Mouse (Mus musculus) C2C12 (cell line): ENCODE data around the gene Gm4301. TPM values are rescaled to one million over a fixed set of nuclear protein-coding genes. Genes with fewer than 3 reads are reported as not detected.
"Not testable (repeated sequence)": the region's sequence is repeated elsewhere in the genome, so short reads cannot be mapped to it uniquely, and the experiment has no call there.

Source experiments
- H3K27me3 ChIP-seq: one replicate; pipeline ENCODE4 v1.6.1; 2011; ENCODE audit not compliant: control insufficient read depth, insufficient read depth, insufficient read length
- H3K36me3 ChIP-seq: one replicate; pipeline ENCODE4 v1.6.1; 2011; ENCODE audit not compliant: control insufficient read depth, insufficient read depth
- H3K4me3 ChIP-seq: one replicate; pipeline ENCODE4 v1.5.1; 2011; ENCODE audit warnings: mild to moderate bottlenecking, control low read depth; ENCODE audit not compliant: poor library complexity, insufficient read depth, severe bottlenecking
- H3K79me2 ChIP-seq: one replicate; pipeline ENCODE4 v1.6.1; 2011; ENCODE audit not compliant: control insufficient read depth, insufficient read depth
- H3K79me3 ChIP-seq: one replicate; pipeline ENCODE4 v1.6.1; 2011; ENCODE audit warnings: low read depth, control low read depth
- H3ac ChIP-seq: one replicate; pipeline ENCODE3; 2011; ENCODE audit warnings: low read depth; ENCODE audit not compliant: control insufficient read depth, insufficient read length
- CTCF ChIP-seq: IDR thresholded peaks from one replicate; pipeline ENCODE4 v1.5.1; 2011; ENCODE audit not compliant: control insufficient read depth, insufficient read depth, insufficient read length
- MAX ChIP-seq: IDR thresholded peaks from one replicate; pipeline ENCODE4 v1.6.1; 2011; ENCODE audit warnings: mild to moderate bottlenecking, control low read depth
- MYOG ChIP-seq: IDR thresholded peaks from one replicate; pipeline ENCODE4 v1.6.1; 2011; ENCODE audit not compliant: control insufficient read depth, insufficient read length; ENCODE audit errors: extremely low read depth
- USF1 ChIP-seq: IDR thresholded peaks from one replicate; pipeline ENCODE4 v1.6.1; 2011; ENCODE audit warnings: low read depth, mild to moderate bottlenecking, control low read depth, moderate library complexity
- long read RNA-seq, 2 experiments: library from polyadenylated mRNA; unstranded; transcript quantifications; one replicate each; pipeline ENCODE4 v2.0.0; 2019 to 2020
- polyA plus RNA-seq: library from polyadenylated mRNA; unstranded; fragments of >200 nt; fragmentation: generic; extraction: Trizol; gene quantifications from one replicate; pipeline ENCODE4 v1.2.1, GENCODE M21; 2012; ENCODE audit warnings: missing spikeins

The Gm4301 gene
- not detected for polyA plus RNA-seq
- long read RNA-seq, experiment 1: 0 reads
- long read RNA-seq, experiment 2: 0 reads

- H3K79me3 ChIP-seq, H3K4me3 ChIP-seq, H3ac ChIP-seq, H3K36me3 ChIP-seq, H3K79me2 ChIP-seq, H3K27me3 ChIP-seq: not testable (repeated sequence)
Measured at GRCm38 (mm10) chr10:100335376-100335775, at the start of gene Gm4301. TSS of gene Gm4301 (plus strand) at chr10:100335676.

DNA sequence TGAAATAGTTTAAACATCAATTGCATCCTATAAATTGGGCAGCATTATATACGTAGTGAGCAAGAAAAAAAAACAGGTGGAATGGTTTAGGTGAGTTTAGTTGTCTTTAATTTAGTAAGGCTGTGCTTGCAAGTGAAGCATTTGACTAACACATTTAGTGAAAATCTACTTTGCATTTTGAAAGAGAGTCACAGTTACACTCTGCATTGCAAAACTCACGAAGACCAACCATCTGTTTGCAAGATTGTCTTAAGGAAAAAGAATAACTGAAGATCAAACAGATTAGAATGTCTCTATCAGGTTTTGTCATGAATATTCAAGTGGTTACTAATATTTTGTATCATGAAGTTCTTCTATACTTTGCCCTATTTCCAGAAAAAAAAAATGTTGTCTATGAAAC, 39.4 kb upstream of the Gm4301 start:
- no peaks in the 10 kb centered on the region for H3K36me3 ChIP-seq
- H3K79me2 ChIP-seq: no peaks in the 10 kb centered on the region
- no peak overlapping the region for H3ac ChIP-seq
- no peaks in the 10 kb centered on the region for H3K79me3 ChIP-seq
- H3K27me3 ChIP-seq: no peaks in the 10 kb centered on the region
- TF ChIP-seq CTCF: no peak
- no peak for TF ChIP-seq MAX
- TF ChIP-seq USF1: no peak
- no peak for TF ChIP-seq MYOG
- H3K4me3 ChIP-seq: no peak overlapping the region

DNA sequence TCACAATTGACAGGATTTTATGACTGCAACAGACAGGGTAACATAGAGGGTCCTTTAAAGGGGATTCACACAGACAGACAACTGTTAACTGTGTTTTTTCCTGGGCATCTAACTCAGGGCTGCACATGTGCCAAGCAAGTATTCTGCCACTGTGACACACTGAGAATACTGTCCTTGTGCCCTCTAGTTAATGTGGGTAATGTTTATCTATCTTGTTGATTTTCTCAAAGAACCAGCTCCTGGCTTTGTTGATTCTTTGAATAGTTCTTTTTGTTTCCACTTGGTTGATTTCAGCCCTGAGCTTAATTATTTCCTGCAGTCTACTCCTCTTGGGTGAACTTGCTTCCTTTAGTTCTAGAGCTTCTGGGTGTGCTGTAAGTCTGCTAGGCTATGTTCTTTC, 35.4 kb upstream of the Gm4301 start:
- not testable (repeated sequence) for H3K79me2 ChIP-seq, H3K27me3 ChIP-seq, H3K36me3 ChIP-seq, H3K4me3 ChIP-seq, H3ac ChIP-seq, H3K79me3 ChIP-seq

GRCm38 (mm10) chr10:100340536-100340935, 5.1 kb downstream of the Gm4301 start, which contains the start of gene Gm4302:
TSS of gene Gm4302 (plus strand) at chr10:100340836.
- H3K36me3 ChIP-seq, H3K79me2 ChIP-seq, H3K79me3 ChIP-seq, H3K27me3 ChIP-seq, H3ac ChIP-seq, H3K4me3 ChIP-seq: not testable (repeated sequence)

DNA sequence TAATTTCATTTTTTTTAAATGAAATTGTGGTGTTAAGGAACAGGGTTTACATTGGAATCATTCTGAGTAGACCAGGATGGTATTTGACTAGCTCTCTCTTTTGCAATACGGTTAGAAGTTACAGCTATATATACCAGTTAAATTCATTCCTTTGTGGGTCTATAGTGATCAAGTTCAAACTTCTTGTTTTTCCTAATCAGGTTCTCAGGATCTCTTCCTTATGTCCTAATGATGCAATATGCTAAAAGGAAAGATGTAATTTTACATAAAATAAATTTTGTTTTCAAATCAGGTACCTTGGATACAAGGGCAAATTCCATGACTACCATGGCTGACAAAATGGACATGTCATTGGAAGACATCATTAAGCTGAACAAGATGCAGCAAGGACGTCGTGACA, 10.2 kb downstream of the Gm4301 start, which contains the start of gene Gm4303:
TSS of gene Gm4303 (plus strand) at position 301 of the 400 bp plus-strand sequence.
- H3K79me2 ChIP-seq, H3K4me3 ChIP-seq, H3K36me3 ChIP-seq, H3K79me3 ChIP-seq, H3K27me3 ChIP-seq, H3ac ChIP-seq: not testable (repeated sequence)

- H3K79me3 ChIP-seq, H3ac ChIP-seq, H3K79me2 ChIP-seq, H3K27me3 ChIP-seq, H3K4me3 ChIP-seq, H3K36me3 ChIP-seq: not testable (repeated sequence)
Measured at GRCm38 (mm10) chr10:100350793-100351192, 15.3 kb downstream of the Gm4301 start, which contains the start of gene Gm4305. TSS of gene Gm4305 (plus strand) at chr10:100351093.

DNA sequence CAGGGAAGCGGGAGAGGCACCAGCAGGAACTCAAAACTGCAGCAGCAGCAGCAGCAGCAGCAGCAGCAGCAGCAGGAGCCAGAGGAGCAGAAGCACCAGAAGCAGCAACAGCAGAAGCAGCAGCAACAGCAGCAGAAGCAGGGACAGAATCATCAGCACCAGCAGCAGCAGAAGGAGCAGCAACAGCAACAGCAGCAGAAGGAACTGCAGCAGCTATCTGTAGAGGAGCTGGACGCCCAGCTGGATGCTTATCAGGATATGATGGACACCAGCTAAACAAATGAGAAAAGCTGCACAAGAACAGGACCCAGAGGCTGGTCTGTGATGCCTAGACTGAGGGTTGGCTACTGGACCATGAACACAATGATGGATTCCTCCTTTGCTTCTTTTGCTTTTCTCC, 21.4 kb downstream of the Gm4301 start:
- H3K4me3 ChIP-seq, H3K27me3 ChIP-seq, H3K79me2 ChIP-seq, H3ac ChIP-seq, H3K36me3 ChIP-seq, H3K79me3 ChIP-seq: not testable (repeated sequence)

GRCm38 (mm10) chr10:100361038-100361437, 25.6 kb downstream of the Gm4301 start, which contains the start of gene Gm4307:
TSS of gene Gm4307 (plus strand) at chr10:100361338.
- H3K4me3 ChIP-seq, H3ac ChIP-seq, H3K36me3 ChIP-seq, H3K79me2 ChIP-seq, H3K79me3 ChIP-seq, H3K27me3 ChIP-seq: not testable (repeated sequence)

GRCm38 (mm10) chr10:100382460-100382859, 47.0 kb downstream of the Gm4301 start, which contains the start of gene Gm4312:
TSS of gene Gm4312 (minus strand) at chr10:100382560.
- H3K79me3 ChIP-seq, H3K27me3 ChIP-seq, H3ac ChIP-seq, H3K4me3 ChIP-seq, H3K79me2 ChIP-seq, H3K36me3 ChIP-seq: not testable (repeated sequence)

Other genes with a start within 250 kb of the Gm4301 start
- 0.19 TPM for gene Gm4302, start 5.2 kb downstream of the Gm4301 start, polyA plus RNA-seq
- gene Gm4303, start 10.3 kb downstream of the Gm4301 start, polyA plus RNA-seq: not detected
- not detected for gene Gm4305, start 15.4 kb downstream of the Gm4301 start, polyA plus RNA-seq
- gene Gm4307, start 25.7 kb downstream of the Gm4301 start, polyA plus RNA-seq: not detected
- gene Gm4312, start 46.9 kb downstream of the Gm4301 start, polyA plus RNA-seq: not detected
- gene Tmtc3, start 151.7 kb downstream of the Gm4301 start, polyA plus RNA-seq: 3.4 TPM
- gene Cep290, start 151.9 kb downstream of the Gm4301 start, polyA plus RNA-seq: 2.2 TPM